Mouse (Mus musculus) midbrain, postnatal 0 days (tissue): ENCODE measurements at regions not wholly inside any gene's neighbourhood (a gene's known extent, or its start where the extent isn't known, plus 50 kb on each side); places are given as distances from the start of the nearest gene placed in this dataset.

Source experiments
- ATAC-seq: fragments of 200-750 bp; cut with Nextera tagmentation; 2 replicates; pipeline ENCODE4 v1.8.0; 2017; ENCODE audit warnings: moderate number of reproducible peaks, mild to moderate bottlenecking, moderate TSS enrichment, moderate library complexity; ENCODE audit not compliant: low FRiP score
- DNase-seq: peaks from one replicate; pipeline ENCODE4 v3.0.0-alpha.2; 2015; ENCODE audit warnings: low spot score
- H3K27ac ChIP-seq: fragments of 300-500 bp; sonication (generic); 2 replicates; pipeline ENCODE4 v1.5.1; 2014; ENCODE audit warnings: low read depth, mild to moderate bottlenecking, low read length, mixed read lengths
- H3K27me3 ChIP-seq: fragments of 300-500 bp; sonication (generic); 2 replicates; pipeline ENCODE4 v1.6.1; 2014; ENCODE audit warnings: low read length, control low read depth, mixed read lengths; ENCODE audit not compliant: insufficient read depth
- H3K36me3 ChIP-seq: fragments of 300-500 bp; sonication (generic); 2 replicates; pipeline ENCODE4 v1.6.1; 2014; ENCODE audit warnings: low read length, control low read depth, mixed read lengths; ENCODE audit not compliant: insufficient read depth
- H3K4me1 ChIP-seq: fragments of 300-500 bp; sonication (generic); 2 replicates; pipeline ENCODE4 v1.6.1; 2014; ENCODE audit warnings: mild to moderate bottlenecking, control low read depth, antibody characterized with exemption, low read length, mixed read lengths; ENCODE audit not compliant: insufficient read depth
- H3K4me2 ChIP-seq: fragments of 300-500 bp; sonication (generic); 2 replicates; pipeline ENCODE4 v1.6.1; 2014; ENCODE audit warnings: low read depth, mild to moderate bottlenecking, low read length, mixed read lengths; ENCODE audit not compliant: poor library complexity, severe bottlenecking
- H3K4me3 ChIP-seq: fragments of 300-500 bp; sonication (generic); 2 replicates; pipeline ENCODE4 v1.5.1; 2014; ENCODE audit warnings: low read depth, mild to moderate bottlenecking, low read length, moderate library complexity
- H3K9ac ChIP-seq: fragments of 300-500 bp; sonication (generic); replicated peaks from 2 replicates; pipeline ENCODE4 v1.6.1; 2014; ENCODE audit warnings: mild to moderate bottlenecking, low read length, moderate library complexity, mixed read lengths; ENCODE audit not compliant: poor library complexity, severe bottlenecking
- H3K9me3 ChIP-seq: fragments of 300-500 bp; sonication (generic); 2 replicates; pipeline ENCODE4 v1.6.1; 2016; ENCODE audit warnings: low read length, control low read depth
- CTCF ChIP-seq: IDR thresholded peaks from 2 replicates; pipeline ENCODE4 v1.5.1; 2016; ENCODE audit warnings: antibody characterized with exemption, mild to moderate bottlenecking
- WGBS: fragments of 180-500 bp; shearing (Covaris S2); extraction: QIAGEN DNeasy Blood & Tissue Kit; methylation state at CpG from one replicate; pipeline ENCODE4 v1.1.7; 2014; 5-methylcytosine and 5-hydroxymethylcytosine counted together

DNA sequence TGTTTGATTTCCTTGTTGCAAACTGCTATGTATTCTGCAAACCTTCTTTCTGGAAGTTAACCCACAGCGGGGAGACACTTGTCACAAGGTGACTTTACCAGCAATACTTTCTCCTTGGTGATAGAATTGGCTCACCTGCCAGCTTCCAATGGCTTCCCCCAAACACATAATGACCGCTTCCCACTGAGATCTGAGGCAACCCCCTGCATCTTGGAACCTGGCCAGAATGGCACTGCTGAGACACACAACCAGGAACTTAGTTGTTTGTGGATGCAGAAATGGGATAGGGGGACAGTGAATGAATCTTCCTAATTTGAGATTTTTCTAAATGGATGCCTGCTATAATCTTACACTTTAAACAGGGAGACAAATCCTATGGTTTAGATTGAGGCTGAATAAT is 224.3 kb upstream of the Dph6 start:
- TF ChIP-seq CTCF: no peak
- H3K4me2 ChIP-seq: no peak overlapping the region

GRCm38 (mm10) chr2:114879784-114880183 is 225.0 kb upstream of the Dph6 start:
- no peak for TF ChIP-seq CTCF
- ATAC-seq (no peak), DNase-seq (peak; percentile 58)
- WGBS: 65% methylated on average over 2 of the region's 2 CpGs
- H3K27me3 ChIP-seq: no peaks in the 10 kb centered on the region
- no peak overlapping the region for H3K9ac ChIP-seq
- no peak overlapping the region for H3K27ac ChIP-seq
- no peak overlapping the region for H3K4me2 ChIP-seq
- no peaks in the 10 kb centered on the region for H3K36me3 ChIP-seq
- H3K4me3 ChIP-seq: no peak overlapping the region
- H3K9me3 ChIP-seq: no peaks in the 10 kb centered on the region
- no peaks in the 10 kb centered on the region for H3K4me1 ChIP-seq

More for the DNA sequence above, 224.3 kb upstream of the Dph6 start:
- WGBS: 58% methylated on average over 2 of the region's 2 CpGs
- Histone ChIP-seq H3K9me3 (no peaks in the 10 kb centered on the region), H3K27me3 (no peaks in the 10 kb centered on the region), H3K27ac (no peak overlapping the region), H3K9ac (no peak overlapping the region), H3K4me3 (no peak overlapping the region), H3K4me1 (no peaks in the 10 kb centered on the region), H3K36me3 (no peaks in the 10 kb centered on the region)
- ATAC-seq (no peak), DNase-seq (peak; percentile 69)

DNA sequence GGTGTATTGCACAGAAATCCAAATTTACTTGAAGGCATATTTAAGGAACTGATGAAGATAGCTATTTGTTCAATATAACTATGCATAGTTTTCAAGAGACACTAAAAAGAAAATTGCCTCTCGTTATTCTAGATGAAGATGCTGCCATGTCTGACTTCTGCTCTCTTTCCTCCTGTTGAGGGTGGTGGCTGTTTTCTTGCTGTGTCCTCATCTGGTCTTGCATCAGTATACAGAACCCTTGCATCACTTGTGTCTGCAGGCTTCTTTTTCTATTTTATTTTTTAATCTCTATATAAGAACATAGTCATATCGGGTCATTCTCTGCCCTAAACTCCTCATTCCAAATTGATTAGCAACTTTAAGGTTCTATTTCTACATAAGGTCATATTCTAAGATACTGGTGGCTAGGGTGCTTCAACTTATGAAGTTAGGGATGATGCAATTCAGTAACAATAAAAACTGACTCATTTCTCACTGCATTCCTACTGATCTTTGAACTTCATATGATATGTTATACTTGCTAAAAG is 231.0 kb upstream of the Dph6 start:
- no peak for TF ChIP-seq CTCF
- no peaks in the 10 kb centered on the region for H3K4me1 ChIP-seq

DNA sequence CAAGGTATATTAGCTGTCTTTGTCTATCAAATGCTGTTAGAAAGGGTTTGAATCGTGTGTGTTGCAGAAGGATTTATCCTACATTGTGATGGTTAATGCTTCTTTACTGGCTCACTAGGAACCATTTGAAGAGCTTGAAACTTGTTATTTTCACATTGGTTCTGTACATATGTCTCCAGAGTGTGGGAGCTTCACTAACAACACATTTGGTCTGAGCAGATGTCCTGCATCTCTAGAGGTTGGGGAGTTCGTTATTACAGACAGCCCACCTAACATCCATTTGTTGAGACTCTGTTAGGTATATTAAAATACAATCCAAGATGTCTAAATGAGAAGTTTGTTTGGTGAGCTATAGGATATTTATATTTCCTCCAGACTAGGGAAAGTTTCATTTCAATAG is 244.0 kb upstream of the Dph6 start:
- Histone ChIP-seq H3K27ac (no peak overlapping the region), H3K4me2 (no peak overlapping the region), H3K9ac (no peak overlapping the region), H3K4me1 (no peaks in the 10 kb centered on the region), H3K4me3 (no peak overlapping the region), H3K36me3 (no peaks in the 10 kb centered on the region), H3K9me3 (no peaks in the 10 kb centered on the region), H3K27me3 (no peaks in the 10 kb centered on the region)
- 84% methylated on average over 2 of the region's 2 CpGs for WGBS
- no peak for ATAC-seq
- no peak for DNase-seq
- no peak for TF ChIP-seq CTCF

More for the DNA sequence above, 231.0 kb upstream of the Dph6 start:
- Histone ChIP-seq H3K4me2 (no peak overlapping the region), H3K27ac (no peak overlapping the region), H3K4me3 (no peak overlapping the region), H3K9me3 (no peaks in the 10 kb centered on the region), H3K9ac (no peak overlapping the region), H3K36me3 (no peaks in the 10 kb centered on the region), H3K27me3 (no peaks in the 10 kb centered on the region)
- ATAC-seq (no peak), DNase-seq (no peak)
- 95% methylated on average over 2 of the region's 2 CpGs for WGBS

GRCm38 (mm10) chr2:114911845-114912500 is 257.2 kb upstream of the Dph6 start:
- 63% methylated on average over 7 of the region's 7 CpGs for WGBS
- no peaks in the 10 kb centered on the region for H3K27me3 ChIP-seq
- ATAC-seq (no peak), DNase-seq (no peak)
- H3K9ac ChIP-seq: no peak overlapping the region
- no peaks in the 10 kb centered on the region for H3K9me3 ChIP-seq
- no peaks in the 10 kb centered on the region for H3K4me1 ChIP-seq
- H3K27ac ChIP-seq: no peak overlapping the region
- H3K36me3 ChIP-seq: no peaks in the 10 kb centered on the region
- H3K4me2 ChIP-seq: no peak overlapping the region
- no peak for TF ChIP-seq CTCF
- H3K4me3 ChIP-seq: no peak overlapping the region

- TF ChIP-seq CTCF: no peak
- H3K27ac ChIP-seq: no peak overlapping the region
- H3K27me3 ChIP-seq: no peaks in the 10 kb centered on the region
- DNase-seq (no peak), ATAC-seq (no peak)
- no peaks in the 10 kb centered on the region for H3K36me3 ChIP-seq
- H3K4me3 ChIP-seq: no peak overlapping the region
- no peaks in the 10 kb centered on the region for H3K9me3 ChIP-seq
- no peak overlapping the region for H3K9ac ChIP-seq
- H3K4me1 ChIP-seq: no peaks in the 10 kb centered on the region
- WGBS: 86% methylated on average over 6 of the region's 6 CpGs
- no peak overlapping the region for H3K4me2 ChIP-seq
Observed at GRCm38 (mm10) chr2:114915025-114915690, 260.4 kb upstream of the Dph6 start.
